Mouse (Mus musculus): Measurements from ENCODE around the gene Jmjd4.

Jmjd4 gene

GRCm38 (mm10) chr11:59471413-59472325 is 21.8 kb downstream of the Jmjd4 start:
- peak; percentile 19 for DNase-seq (ENCODE audit: low spot score)

- DNase-seq (ENCODE audit: low spot score): peak; percentile 93
Observed at GRCm38 (mm10) chr11:59472326-59472677, 22.5 kb downstream of the Jmjd4 start, which contains the start of gene Zfp867. Gene Zfp867 (minus strand): TSS chr11:59472474.

- DNase-seq (ENCODE audit: low spot score): no peak
Observed at GRCm38 (mm10) chr11:59477240-59477639, 27.4 kb downstream of the Jmjd4 start.

GRCm38 (mm10) chr11:59483212-59483611 is 33.4 kb downstream of the Jmjd4 start:
- DNase-seq (ENCODE audit: low spot score): peak; percentile 58

GRCm38 (mm10) chr11:59485641-59486040 is 35.8 kb downstream of the Jmjd4 start:
- no peak for DNase-seq (ENCODE audit: low spot score)

- DNase-seq (ENCODE audit: low spot score): no peak
Observed at GRCm38 (mm10) chr11:59486222-59486621, 36.4 kb downstream of the Jmjd4 start.

- no peak for DNase-seq (ENCODE audit: low spot score)
Observed at GRCm38 (mm10) chr11:59496672-59497310, 46.9 kb downstream of the Jmjd4 start.

- DNase-seq (ENCODE audit: low spot score): no peak
Observed at GRCm38 (mm10) chr11:59497747-59498146, 47.9 kb downstream of the Jmjd4 start.

- no peak for DNase-seq (ENCODE audit: low spot score)
Observed at GRCm38 (mm10) chr11:59501978-59502700, 52.3 kb downstream of the Jmjd4 start.

GRCm38 (mm10) chr11:59505351-59505838 is 55.5 kb downstream of the Jmjd4 start:
- DNase-seq (ENCODE audit: low spot score): peak; percentile 71

- DNase-seq (ENCODE audit: low spot score): peak; percentile 90
Observed at GRCm38 (mm10) chr11:59505839-59506712, 56.2 kb downstream of the Jmjd4 start.

GRCm38 (mm10) chr11:59506713-59507074 is 56.8 kb downstream of the Jmjd4 start:
- no peak for DNase-seq (ENCODE audit: low spot score)

Data from urinary bladder, postnatal 14 days (tissue).